Mouse (Mus musculus): Measurements from ENCODE around the gene Gucy2g. TPM values are rescaled to one million over a fixed set of nuclear protein-coding genes. Genes with fewer than 3 reads are reported as not detected.
"Not testable (repeated sequence)": the region's sequence is repeated elsewhere in the genome, so short reads cannot be mapped to it uniquely, and the experiment has no call there.

The Gucy2g gene
- polyA plus RNA-seq, 1 experiment from 2014 or later, result not detected

DNA sequence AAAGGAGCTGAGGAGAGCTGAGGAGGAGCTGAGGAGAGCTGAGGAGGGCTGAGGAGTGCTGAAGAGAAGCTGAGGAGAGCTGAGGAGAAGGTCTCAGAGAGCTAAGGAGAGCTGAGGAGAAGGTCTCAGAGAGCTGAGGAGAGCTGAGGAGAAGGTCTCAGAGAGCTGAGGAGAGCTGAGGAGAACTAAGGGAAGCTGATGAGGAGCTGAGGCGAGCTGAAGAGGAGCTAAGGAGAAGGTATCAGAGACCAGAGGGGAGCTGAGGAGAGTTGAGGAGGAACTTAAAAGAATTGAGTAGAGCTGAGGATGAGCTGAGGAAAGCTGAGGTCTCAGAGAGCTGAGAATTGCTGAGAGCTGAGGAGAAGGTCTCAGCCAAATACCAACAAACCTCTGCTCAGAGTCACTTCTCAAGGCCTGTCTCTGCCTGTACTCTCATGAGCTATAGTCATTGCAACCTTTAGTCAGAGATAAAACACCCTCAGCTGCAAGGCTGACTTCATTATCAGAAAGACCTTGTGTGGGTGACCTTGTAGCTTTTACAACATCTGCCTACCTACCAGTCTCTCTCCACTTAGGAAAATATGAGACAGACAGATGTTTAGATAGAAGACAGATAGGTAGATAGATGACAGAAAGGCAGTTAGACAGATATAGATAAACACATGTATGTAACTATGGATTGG lies 75.7 kb downstream of the Gucy2g start:
- Histone ChIP-seq H3K4me3 (replicated peaks; ENCODE audit: low read length) (no peak overlapping the region), H3K27me3 (replicated peaks; ENCODE audit: control insufficient read depth, insufficient read depth, low read length) (no peaks in the 10 kb centered on the region), H3K4me1 (replicated peaks; ENCODE audit: control insufficient read depth, insufficient read depth, low read length) (no peaks in the 10 kb centered on the region), H3K4me2 (ENCODE audit: low read length) (no peak overlapping the region), H3K27ac (ENCODE audit: low read length) (no peak overlapping the region), H3K9me3 (ENCODE audit: control insufficient read depth, low read length) (0 out of 2 replicates have a peak, but pooled peaks cover 4% of the 10 kb centered on the region), H3K9ac (replicated peaks; ENCODE audit: low read depth, low read length) (no peak overlapping the region), H3K36me3 (ENCODE audit: control insufficient read depth, insufficient read depth) (no peaks in the 10 kb centered on the region)
- ATAC-seq, result no peak
- WGBS, result 85% methylated on average over 1 of the region's 1 CpGs

DNA sequence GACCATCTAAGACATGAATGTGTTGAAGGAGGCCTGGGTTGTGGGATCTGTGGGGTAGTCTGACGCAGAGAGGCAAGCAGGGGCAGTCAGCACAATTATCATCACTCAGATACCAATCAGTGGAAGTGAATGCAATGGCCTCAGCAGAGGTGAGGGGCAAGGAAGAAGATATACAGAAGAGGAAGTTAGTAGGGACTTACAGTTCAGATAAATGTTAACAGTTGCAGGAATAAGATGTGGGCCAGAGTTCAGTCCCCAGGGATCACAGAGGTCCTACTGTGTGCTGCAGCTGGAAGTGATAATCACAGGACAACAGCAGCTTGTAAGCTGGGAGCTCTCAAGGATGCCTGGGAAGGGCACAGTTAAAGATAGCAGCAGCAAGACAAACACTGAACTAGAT lies 76.9 kb downstream of the Gucy2g start:
- Histone ChIP-seq H3K9me3 (ENCODE audit: control insufficient read depth, low read length) (no peaks in the 10 kb centered on the region), H3K27ac (ENCODE audit: low read length) (no peak overlapping the region), H3K36me3 (ENCODE audit: control insufficient read depth, insufficient read depth) (no peaks in the 10 kb centered on the region), H3K4me2 (ENCODE audit: low read length) (no peak overlapping the region), H3K9ac (replicated peaks; ENCODE audit: low read depth, low read length) (no peak overlapping the region), H3K4me3 (replicated peaks; ENCODE audit: low read length) (no peak overlapping the region), H3K27me3 (replicated peaks; ENCODE audit: control insufficient read depth, insufficient read depth, low read length) (no peaks in the 10 kb centered on the region), H3K4me1 (replicated peaks; ENCODE audit: control insufficient read depth, insufficient read depth, low read length) (no peaks in the 10 kb centered on the region)
- ATAC-seq, result no peak
- 85% methylated on average over 1 of the region's 1 CpGs for WGBS

DNA sequence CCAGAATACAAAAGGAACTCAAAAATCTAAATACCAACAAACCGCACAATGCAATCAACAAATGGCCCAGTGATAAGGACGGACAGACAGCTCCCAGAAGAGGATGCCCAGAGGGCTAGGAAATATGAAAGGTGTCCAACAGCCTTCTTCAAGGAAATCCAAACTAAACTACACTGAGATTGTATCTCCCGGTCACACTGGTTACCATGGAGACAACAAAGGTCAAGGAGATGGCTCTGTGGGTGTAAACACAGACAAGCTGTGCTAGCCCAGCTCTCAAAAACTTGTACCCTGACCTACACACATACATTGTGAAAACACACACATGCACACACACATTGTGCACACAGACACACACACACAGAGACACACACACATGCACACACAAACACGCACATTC lies 78.8 kb downstream of the Gucy2g start:
- Histone ChIP-seq H3K4me2 (ENCODE audit: low read length) (no peak overlapping the region), H3K36me3 (ENCODE audit: control insufficient read depth, insufficient read depth) (no peaks in the 10 kb centered on the region), H3K4me1 (replicated peaks; ENCODE audit: control insufficient read depth, insufficient read depth, low read length) (no peaks in the 10 kb centered on the region), H3K27ac (ENCODE audit: low read length) (no peak overlapping the region), H3K27me3 (replicated peaks; ENCODE audit: control insufficient read depth, insufficient read depth, low read length) (no peaks in the 10 kb centered on the region), H3K9ac (replicated peaks; ENCODE audit: low read depth, low read length) (no peak overlapping the region), H3K4me3 (replicated peaks; ENCODE audit: low read length) (no peak overlapping the region), H3K9me3 (ENCODE audit: control insufficient read depth, low read length) (no peaks in the 10 kb centered on the region)
- WGBS, result 89% methylated on average over 4 of the region's 4 CpGs
- no peak for ATAC-seq

DNA sequence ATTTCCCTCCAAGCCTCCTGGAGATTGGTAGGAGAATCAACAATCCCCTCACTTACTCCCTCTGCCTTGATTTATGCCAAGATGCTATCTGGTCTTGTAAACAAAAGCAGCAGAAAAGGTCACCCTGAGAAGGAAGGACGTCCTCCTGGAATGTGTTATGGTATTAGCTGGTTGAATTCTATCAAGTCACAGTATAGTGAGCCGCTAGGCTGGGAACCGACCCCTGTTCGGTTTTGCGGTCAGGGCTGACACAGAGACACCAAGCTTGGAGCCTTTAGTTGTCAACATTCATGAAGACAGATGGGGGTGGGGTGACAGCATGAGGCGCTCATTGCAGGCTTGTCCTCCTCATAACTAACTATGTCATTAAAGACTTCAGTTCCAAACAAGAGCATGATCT lies 81.2 kb downstream of the Gucy2g start:
- H3K9ac ChIP-seq (replicated peaks; ENCODE audit: low read depth, low read length), result no peak overlapping the region
- H3K4me2 ChIP-seq (ENCODE audit: low read length), result no peak overlapping the region
- H3K4me3 ChIP-seq (replicated peaks; ENCODE audit: low read length), result no peak overlapping the region
- WGBS, result 93% methylated on average over 6 of the region's 6 CpGs
- no peaks in the 10 kb centered on the region for H3K4me1 ChIP-seq (replicated peaks; ENCODE audit: control insufficient read depth, insufficient read depth, low read length)
- no peaks in the 10 kb centered on the region for H3K9me3 ChIP-seq (ENCODE audit: control insufficient read depth, low read length)
- ATAC-seq, result no peak
- H3K36me3 ChIP-seq (ENCODE audit: control insufficient read depth, insufficient read depth), result no peaks in the 10 kb centered on the region
- no peak overlapping the region for H3K27ac ChIP-seq (ENCODE audit: low read length)
- H3K27me3 ChIP-seq (replicated peaks; ENCODE audit: control insufficient read depth, insufficient read depth, low read length), result no peaks in the 10 kb centered on the region

DNA sequence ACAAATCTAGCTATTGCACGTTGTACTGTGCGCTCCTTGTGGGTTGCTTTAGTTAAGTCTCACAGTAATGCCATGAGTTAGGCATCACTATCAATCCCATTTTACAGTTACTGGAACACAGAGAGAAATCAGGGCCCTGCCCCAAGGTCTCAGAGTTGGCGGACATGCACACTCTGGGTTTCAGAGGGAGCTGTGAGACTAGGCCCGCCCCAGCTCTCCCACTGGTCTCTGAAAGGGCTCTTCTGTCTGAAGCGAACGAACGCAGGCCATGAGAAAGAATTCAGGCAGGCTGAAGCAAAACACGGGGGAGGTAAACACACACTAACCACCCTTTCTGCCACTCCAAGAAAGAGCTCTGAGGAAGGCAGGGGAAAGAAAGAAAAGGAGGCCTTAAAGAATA lies 82.4 kb downstream of the Gucy2g start:
- Histone ChIP-seq H3K27ac (ENCODE audit: low read length) (no peak overlapping the region), H3K27me3 (replicated peaks; ENCODE audit: control insufficient read depth, insufficient read depth, low read length) (no peaks in the 10 kb centered on the region)
- 53% methylated on average over 8 of the region's 8 CpGs for WGBS

DNA sequence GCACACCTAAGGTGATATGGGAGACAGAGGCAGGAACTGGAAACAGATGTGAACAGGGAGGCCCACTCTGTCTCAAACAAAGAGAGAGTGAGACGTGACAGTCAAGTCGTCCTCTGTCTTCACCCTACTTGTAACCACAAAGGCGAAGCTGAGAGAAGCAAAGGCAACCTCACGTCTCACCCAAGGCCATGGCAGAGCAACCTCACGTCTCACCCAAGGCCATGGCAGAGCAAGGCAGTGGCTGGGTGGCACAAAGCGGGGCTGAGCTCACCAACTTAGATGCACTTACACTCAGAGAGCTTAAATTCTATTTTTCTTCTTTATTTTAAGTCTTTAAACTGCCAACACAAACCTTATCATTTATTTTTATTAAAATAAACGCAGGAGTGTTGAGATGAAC lies 84.0 kb downstream of the Gucy2g start:
- Histone ChIP-seq H3K4me3 (replicated peaks; ENCODE audit: low read length) (no peak overlapping the region), H3K27me3 (replicated peaks; ENCODE audit: control insufficient read depth, insufficient read depth, low read length) (no peaks in the 10 kb centered on the region), H3K9ac (replicated peaks; ENCODE audit: low read depth, low read length) (no peak overlapping the region), H3K36me3 (ENCODE audit: control insufficient read depth, insufficient read depth) (no peaks in the 10 kb centered on the region), H3K4me1 (replicated peaks; ENCODE audit: control insufficient read depth, insufficient read depth, low read length) (no peaks in the 10 kb centered on the region), H3K27ac (ENCODE audit: low read length) (no peak overlapping the region), H3K4me2 (ENCODE audit: low read length) (no peak overlapping the region), H3K9me3 (ENCODE audit: control insufficient read depth, low read length) (no peaks in the 10 kb centered on the region)
- ATAC-seq, result no peak
- WGBS, result 88% methylated on average over 7 of the region's 7 CpGs

More for the DNA sequence above, 82.4 kb downstream of the Gucy2g start:
- Histone ChIP-seq H3K9ac (replicated peaks; ENCODE audit: low read depth, low read length) (no peak overlapping the region), H3K36me3 (ENCODE audit: control insufficient read depth, insufficient read depth) (no peaks in the 10 kb centered on the region), H3K4me1 (replicated peaks; ENCODE audit: control insufficient read depth, insufficient read depth, low read length) (no peaks in the 10 kb centered on the region), H3K9me3 (ENCODE audit: control insufficient read depth, low read length) (no peaks in the 10 kb centered on the region), H3K4me2 (ENCODE audit: low read length) (no peak overlapping the region), H3K4me3 (replicated peaks; ENCODE audit: low read length) (no peak overlapping the region)
- no peak for ATAC-seq

DNA sequence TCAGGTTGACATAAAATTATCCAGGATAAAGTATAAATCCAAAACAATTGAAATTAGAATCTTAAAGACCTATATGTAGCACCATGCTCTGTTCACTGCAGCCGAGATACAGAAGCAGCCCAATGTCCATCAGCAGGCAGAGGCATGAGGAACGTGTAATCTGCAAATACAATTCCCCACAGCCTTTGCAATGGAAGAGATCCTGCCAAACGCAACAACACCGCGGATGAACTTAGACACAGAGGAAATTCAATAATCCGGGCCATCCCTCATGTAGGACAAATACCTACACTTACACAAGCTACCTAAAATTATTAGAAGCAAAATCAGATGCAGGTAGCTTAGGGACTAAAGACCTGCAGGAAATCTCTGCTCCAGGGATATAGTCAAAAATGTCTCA lies 88.1 kb downstream of the Gucy2g start:
- Histone ChIP-seq H3K4me1 (replicated peaks; ENCODE audit: control insufficient read depth, insufficient read depth, low read length) (no peaks in the 10 kb centered on the region), H3K4me2 (ENCODE audit: low read length) (no peak overlapping the region), H3K9me3 (ENCODE audit: control insufficient read depth, low read length) (no peaks in the 10 kb centered on the region), H3K27ac (ENCODE audit: low read length) (no peak overlapping the region), H3K36me3 (ENCODE audit: control insufficient read depth, insufficient read depth) (no peaks in the 10 kb centered on the region), H3K9ac (replicated peaks; ENCODE audit: low read depth, low read length) (no peak overlapping the region), H3K27me3 (replicated peaks; ENCODE audit: control insufficient read depth, insufficient read depth, low read length) (no peaks in the 10 kb centered on the region), H3K4me3 (replicated peaks; ENCODE audit: low read length) (no peak overlapping the region)
- WGBS, result 93% methylated on average over 6 of the region's 6 CpGs
- no peak for ATAC-seq

DNA sequence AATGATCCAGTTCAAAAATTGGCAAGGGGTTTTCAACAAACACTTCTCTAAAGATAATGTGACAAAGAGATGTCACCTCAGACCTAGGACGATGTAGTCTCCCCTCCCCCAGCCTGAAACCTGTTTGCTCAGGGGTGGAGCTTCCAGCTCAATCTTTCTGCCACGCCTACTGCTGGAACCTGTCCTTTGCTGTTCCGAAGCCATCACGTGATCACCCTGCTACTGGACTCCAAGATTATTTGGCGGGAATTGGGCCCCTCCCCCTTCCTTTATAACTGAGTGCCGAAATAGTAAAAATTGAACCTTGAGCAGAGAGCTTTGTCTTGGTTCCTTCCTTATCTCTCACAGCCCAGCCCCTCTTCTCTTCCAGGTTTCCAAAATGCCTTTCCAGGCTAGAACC lies 88.8 kb downstream of the Gucy2g start:
- WGBS, result 75% methylated on average over 5 of the region's 6 CpGs
- H3K9me3 ChIP-seq (ENCODE audit: control insufficient read depth, low read length); ATAC-seq; H3K27ac ChIP-seq (ENCODE audit: low read length); H3K27me3 ChIP-seq (replicated peaks; ENCODE audit: control insufficient read depth, insufficient read depth, low read length); H3K4me3 ChIP-seq (replicated peaks; ENCODE audit: low read length); H3K36me3 ChIP-seq (ENCODE audit: control insufficient read depth, insufficient read depth); H3K4me2 ChIP-seq (ENCODE audit: low read length); H3K4me1 ChIP-seq (replicated peaks; ENCODE audit: control insufficient read depth, insufficient read depth, low read length); H3K9ac ChIP-seq (replicated peaks; ENCODE audit: low read depth, low read length): not testable (repeated sequence)

DNA sequence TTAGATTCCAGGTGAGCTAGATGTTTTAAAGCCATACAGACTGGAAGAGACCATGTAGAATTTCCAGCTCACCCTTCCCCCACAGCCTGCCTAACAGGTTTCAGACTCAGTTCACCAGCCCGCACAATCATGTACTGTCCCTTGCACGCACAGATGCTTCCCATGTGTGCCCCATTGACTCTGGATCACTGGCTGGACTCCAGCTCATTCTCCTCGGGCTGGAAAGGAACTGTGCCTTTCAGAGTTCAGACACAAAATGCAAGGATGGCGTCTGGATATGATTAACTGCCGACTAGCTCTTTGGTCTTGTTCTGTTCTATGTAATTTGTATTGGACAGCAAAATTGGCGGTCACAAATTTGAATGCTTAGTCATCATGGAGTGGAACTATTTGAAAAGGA lies 91.4 kb downstream of the Gucy2g start:
- Histone ChIP-seq H3K4me3 (replicated peaks; ENCODE audit: low read length) (no peak overlapping the region), H3K4me2 (ENCODE audit: low read length) (no peak overlapping the region), H3K4me1 (replicated peaks; ENCODE audit: control insufficient read depth, insufficient read depth, low read length) (peaks cover 1% of the 10 kb centered on the region), H3K9me3 (ENCODE audit: control insufficient read depth, low read length) (no peaks in the 10 kb centered on the region), H3K27ac (ENCODE audit: low read length) (no peak overlapping the region), H3K9ac (replicated peaks; ENCODE audit: low read depth, low read length) (no peak overlapping the region), H3K27me3 (replicated peaks; ENCODE audit: control insufficient read depth, insufficient read depth, low read length) (no peaks in the 10 kb centered on the region), H3K36me3 (ENCODE audit: control insufficient read depth, insufficient read depth) (no peaks in the 10 kb centered on the region)
- ATAC-seq, result no peak
- WGBS, result 79% methylated on average over 6 of the region's 6 CpGs

DNA sequence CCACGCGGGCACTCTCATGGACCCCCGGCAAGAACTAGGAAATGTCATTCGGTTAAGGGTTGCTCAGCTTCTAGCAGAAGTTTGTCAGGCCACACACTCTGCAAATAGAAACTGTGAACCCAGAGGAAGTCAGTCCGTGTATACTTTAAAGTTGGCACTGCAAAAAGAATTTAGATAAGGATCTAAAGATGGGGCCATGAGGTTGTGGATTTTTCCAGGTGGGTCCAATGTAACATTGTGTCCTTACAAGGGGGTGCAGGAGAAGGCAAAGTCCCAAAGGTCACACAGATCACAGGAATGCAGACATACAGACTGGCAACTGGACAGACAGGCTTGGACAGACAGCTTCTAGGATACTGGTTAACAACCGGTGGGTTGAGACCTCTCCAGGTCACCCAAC lies 92.9 kb downstream of the Gucy2g start:
- no peak overlapping the region for H3K4me3 ChIP-seq (replicated peaks; ENCODE audit: low read length)
- H3K4me2 ChIP-seq (ENCODE audit: low read length), result no peak overlapping the region
- H3K36me3 ChIP-seq (ENCODE audit: control insufficient read depth, insufficient read depth), result no peaks in the 10 kb centered on the region
- 92% methylated on average over 6 of the region's 6 CpGs for WGBS
- no peaks in the 10 kb centered on the region for H3K27me3 ChIP-seq (replicated peaks; ENCODE audit: control insufficient read depth, insufficient read depth, low read length)
- no peak for ATAC-seq
- H3K4me1 ChIP-seq (replicated peaks; ENCODE audit: control insufficient read depth, insufficient read depth, low read length), result peaks cover 15% of the 10 kb centered on the region
- H3K27ac ChIP-seq (ENCODE audit: low read length), result no peak overlapping the region
- no peak overlapping the region for H3K9ac ChIP-seq (replicated peaks; ENCODE audit: low read depth, low read length)
- H3K9me3 ChIP-seq (ENCODE audit: control insufficient read depth, low read length), result no peaks in the 10 kb centered on the region

Measured in forebrain, embryonic 16.5 days (tissue).